Mouse (Mus musculus): ENCODE measurements around the gene Trpm1. TPM values are rescaled to one million over a fixed set of nuclear protein-coding genes. Genes with fewer than 3 reads are reported as not detected.

Trpm1 gene
- total RNA-seq, 2 experiments from 2014 or later: not detected

DNA sequence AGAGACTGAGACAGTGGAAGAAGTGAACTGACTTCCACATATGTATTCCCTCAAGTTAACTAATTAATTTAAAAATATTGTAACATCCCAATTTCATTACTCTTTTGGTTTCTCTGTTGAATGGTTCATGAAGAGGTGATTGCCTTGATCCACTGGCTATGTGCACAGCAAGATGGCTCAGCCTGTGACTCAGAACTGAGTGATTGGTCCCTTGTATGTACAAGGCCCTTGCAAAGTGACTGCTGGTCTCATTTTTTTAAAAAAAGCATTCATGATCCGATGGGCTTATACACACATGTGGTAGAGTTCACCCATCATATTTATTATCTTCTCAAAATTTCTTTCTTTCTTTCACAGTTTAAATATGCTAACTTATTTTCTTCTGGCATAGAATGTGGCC lies 124.9 kb downstream of the Trpm1 start:
- no peak for ATAC-seq (replicated peaks; ENCODE audit: poor library complexity, severe bottlenecking)

DNA sequence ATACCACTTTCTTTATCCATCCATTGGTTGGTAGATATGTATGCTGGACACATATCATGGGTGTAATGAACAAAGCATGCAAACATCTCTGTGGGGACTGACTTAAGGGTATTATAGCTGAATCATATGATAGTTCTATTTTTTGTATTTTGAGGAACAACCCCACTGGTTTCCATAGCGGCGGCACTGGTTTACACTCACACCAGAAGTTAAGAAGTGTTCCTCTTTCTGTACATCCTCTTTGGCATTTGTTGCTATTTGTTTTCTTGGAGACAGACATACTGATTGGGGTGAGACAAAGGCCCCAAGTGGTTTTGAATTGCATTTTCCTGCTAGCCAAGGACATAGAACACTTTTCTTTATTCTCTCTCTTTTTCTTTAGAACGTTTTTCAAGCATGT lies 125.9 kb downstream of the Trpm1 start:
- peak; percentile 93 for ATAC-seq (replicated peaks; ENCODE audit: poor library complexity, severe bottlenecking)

DNA sequence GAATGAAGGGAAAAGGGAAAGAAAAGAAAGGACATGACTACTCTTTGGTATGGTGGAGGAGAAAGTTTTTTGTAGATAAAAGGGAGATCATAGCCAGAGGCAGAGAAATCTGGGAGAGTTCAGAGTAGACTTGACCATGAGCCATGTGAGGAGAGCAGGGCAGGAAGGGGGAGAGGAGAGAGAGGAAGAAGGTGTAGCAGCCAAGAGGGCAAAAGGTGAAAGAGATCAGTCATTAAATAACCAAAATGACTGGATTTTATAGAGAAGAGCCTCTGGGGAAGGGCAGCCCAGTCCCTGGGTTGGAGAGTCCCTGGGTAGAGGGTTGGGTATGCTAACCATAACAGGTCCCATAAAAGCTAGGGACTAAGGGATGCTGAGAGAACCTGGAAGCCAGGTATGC lies 132.9 kb downstream of the Trpm1 start:
- no peak for ATAC-seq (replicated peaks; ENCODE audit: poor library complexity, severe bottlenecking)

DNA sequence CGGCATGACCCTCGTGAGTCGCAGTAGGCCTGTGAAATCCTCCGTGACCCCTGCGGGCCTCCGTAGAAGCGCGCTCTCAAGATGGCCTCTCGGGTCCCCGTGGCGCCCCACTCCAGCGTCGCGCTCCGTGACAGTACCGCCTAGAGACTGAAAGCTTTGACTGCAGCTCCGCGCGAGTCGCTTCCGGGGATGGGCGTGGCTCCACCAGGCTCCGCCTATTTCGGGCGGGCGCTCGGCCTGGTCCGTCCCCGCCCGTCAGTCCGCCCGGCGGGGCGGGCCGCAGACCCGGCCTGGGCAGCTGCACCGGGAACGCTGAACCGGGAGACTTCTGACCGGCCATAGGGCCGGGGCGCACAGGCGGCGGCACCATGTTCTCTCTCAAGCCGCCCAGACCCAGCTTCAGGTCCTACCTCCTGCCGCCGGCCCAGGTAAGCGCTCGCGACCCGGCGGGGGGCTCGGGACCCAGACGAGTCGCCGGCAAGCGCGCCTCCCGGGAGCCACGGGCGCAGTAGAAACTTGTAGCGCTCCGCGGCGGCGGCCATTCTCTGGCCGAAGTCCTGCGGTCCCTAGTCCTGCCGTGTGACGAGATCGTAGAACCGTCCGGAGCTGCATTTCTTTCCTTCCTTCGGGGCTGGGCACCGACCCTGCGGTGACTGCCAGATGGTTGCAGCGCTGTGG lies 133.9 kb downstream of the Trpm1 start, which contains the start of gene Mtmr10:
Gene Mtmr10 (plus strand): TSS at position 240 of the 678 bp plus-strand sequence.
- ATAC-seq (replicated peaks; ENCODE audit: poor library complexity, severe bottlenecking): peak; percentile 98

DNA sequence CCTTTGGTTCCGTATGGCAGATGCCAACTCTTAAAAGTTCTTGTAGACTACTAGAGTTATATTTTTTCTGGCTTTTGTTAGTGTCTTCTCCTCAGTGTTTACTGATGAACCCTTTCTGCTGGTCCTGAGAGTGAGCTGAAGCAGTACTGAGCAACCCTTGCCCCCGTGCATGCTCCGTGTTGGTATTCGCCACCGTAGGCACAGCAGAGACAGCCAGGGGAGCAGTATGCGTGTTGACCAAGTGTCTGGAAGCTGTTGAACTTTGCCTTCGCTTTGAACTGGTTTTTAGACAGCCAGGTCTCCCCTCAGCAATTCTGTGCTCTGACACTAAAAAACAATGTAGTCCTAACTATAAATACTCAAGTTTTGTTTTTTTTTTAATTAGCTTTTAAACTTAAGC lies 135.8 kb downstream of the Trpm1 start:
- no peak for ATAC-seq (replicated peaks; ENCODE audit: poor library complexity, severe bottlenecking)

DNA sequence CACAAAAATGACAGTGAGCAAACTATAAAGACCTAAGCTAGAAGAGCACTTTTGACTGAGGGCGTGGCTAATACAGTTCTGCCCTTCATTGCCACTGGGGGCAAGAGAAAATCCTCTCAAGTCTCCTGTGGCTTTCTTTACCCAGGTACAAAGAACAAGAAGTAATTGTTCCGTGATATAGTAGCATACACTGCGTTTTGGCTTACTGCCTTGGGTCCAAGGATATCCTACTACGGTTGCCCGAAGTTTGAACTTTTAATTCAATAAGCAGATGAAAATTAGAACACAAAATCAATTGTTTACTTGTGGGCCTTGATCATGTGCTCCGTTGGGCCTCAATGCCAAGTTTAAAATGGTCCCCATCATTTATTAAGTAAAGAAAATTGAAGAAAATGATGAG lies 136.8 kb downstream of the Trpm1 start:
- no peak for ATAC-seq (replicated peaks; ENCODE audit: poor library complexity, severe bottlenecking)

DNA sequence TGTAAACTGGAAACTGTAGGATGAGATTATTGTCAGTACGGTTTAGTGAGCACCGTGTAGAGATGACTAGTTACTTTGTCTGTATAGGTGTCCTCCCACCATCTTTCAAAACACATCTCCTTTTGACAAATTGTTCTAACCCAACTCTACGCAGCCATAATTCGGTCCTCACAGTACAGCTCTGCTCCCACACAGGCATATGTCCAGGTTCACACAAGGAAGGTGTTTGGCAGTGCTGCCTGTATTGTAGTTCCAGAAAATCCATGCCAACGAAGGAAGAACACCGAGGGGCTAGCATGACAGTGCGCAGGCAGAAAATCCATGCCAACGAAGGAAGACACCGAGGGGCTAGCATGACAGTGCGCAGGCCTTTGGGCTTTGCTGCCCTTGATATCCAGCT lies 138.1 kb downstream of the Trpm1 start:
- ATAC-seq (replicated peaks; ENCODE audit: poor library complexity, severe bottlenecking): no peak

DNA sequence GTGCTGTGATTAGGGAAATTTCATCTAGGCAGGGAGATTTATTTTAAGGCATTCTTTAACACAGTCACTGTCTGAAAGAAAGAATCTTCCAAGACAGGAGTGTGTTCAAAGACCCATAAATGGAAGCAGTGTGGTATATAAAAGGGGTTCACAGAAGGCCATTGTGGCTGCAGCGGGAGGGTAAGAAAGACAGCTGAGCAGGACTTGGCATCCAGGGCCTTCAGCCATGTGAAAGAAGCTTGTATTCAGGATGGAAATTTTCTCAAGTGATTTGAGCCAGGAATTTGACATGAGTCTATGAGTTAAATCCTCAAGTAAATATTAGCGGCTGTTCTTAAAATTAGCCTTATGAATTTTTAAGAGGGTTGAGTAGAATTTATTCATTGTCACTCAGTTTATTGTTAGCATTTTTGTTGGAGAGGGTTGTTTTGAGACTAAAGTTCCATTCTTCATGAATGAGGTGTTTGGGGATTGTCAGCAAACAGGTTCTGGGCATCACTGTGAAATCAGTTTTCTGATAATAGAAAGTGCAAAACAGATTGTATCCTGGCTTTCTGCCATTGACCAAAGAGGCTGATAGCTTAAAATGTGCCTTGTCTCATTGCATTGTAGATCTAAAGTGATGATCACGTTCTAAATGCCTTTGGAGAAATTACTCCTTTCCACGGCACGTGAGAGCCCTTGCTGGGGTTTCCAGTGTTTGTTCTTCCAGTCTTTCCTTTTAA lies 142.8 kb downstream of the Trpm1 start:
- ATAC-seq (replicated peaks; ENCODE audit: poor library complexity, severe bottlenecking): no peak

DNA sequence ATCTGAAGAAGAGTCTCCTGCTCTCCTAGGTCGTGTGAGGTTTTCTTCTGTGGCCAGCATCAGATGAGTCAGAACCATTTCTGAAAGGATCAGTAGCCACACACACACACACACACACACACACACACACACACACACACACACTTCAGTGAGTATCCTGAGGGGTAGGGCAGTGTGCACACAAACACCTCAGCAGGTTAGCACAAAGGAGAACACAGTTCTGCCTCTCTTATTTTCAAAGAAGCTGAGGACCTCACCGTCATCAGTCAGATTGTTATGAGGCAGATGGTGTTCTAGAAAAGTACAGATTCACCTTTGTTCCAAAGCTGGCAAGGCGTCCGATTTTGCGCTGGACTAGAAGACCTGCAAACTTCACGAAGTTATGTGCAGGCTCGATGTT lies 156.6 kb downstream of the Trpm1 start:
- ATAC-seq (replicated peaks; ENCODE audit: poor library complexity, severe bottlenecking): no peak

DNA sequence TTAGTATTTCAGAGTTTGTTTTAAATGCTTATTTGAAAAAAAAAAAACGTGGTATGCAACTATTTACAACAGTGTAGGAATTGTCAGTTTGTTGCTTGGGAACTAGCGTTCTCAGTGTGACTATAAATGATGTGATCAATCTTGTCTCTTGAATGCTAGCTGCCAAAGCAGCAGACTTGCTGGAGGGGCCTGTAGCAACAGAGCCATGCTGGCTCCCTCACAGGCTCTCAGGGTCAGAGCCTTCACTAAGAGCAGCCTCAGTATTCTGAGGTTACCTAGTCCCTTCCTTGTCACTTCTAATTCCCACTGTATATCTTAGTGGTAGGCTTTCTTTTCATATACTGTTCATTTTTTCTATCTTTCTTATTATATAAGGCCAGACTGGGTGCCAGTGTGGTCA lies 157.1 kb downstream of the Trpm1 start:
- ATAC-seq (replicated peaks; ENCODE audit: poor library complexity, severe bottlenecking): no peak

DNA sequence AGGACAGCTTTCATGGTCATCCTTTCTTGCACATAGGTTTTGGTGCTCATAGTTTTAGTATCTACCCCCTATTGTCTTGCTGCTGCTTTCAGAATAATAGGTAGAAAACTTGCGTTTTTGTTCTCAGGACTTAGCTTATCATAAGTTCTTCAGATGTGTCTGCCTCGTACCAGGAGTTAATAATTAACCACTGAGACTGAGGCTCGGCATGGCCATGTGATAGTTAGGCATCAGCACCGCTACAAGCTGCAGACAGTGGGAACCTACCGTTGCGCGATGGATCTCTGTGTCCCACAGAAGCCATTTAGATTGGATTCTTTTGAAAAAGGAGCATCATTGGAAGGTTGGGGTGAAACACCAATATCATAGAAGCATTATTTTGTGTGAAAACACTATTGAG lies 159.2 kb downstream of the Trpm1 start:
- no peak for ATAC-seq (replicated peaks; ENCODE audit: poor library complexity, severe bottlenecking)

Other genes starting within 250 kb of the Trpm1 start
- gene E030018B13Rik, start 237.0 kb upstream of the Trpm1 start, total RNA-seq (2014; fragmentation: Nextera tagmentation): not detected in 2 replicates
- gene E030018B13Rik, start 237.0 kb upstream of the Trpm1 start, total RNA-seq (2017): not detected in 2 replicates
- 39.9 and 51.5 TPM in 2 replicates for gene Klf13, start 214.9 kb upstream of the Trpm1 start, total RNA-seq (2014; fragmentation: Nextera tagmentation)
- 11.6 and 24.0 TPM in 2 replicates for gene Klf13, start 214.9 kb upstream of the Trpm1 start, total RNA-seq (2017)
- gene Mtmr10, start 133.8 kb downstream of the Trpm1 start, total RNA-seq (2014; fragmentation: Nextera tagmentation): 3.5 and 7.8 TPM in 2 replicates
- 3.5 and 4.5 TPM in 2 replicates for gene Mtmr10, start 133.8 kb downstream of the Trpm1 start, total RNA-seq (2017)
- 0.75 and 1.4 TPM in 2 replicates for gene Fan1, start 220.3 kb downstream of the Trpm1 start, total RNA-seq (2014; fragmentation: Nextera tagmentation)
- gene Fan1, start 220.3 kb downstream of the Trpm1 start, total RNA-seq (2017): 4.5 and 6.0 TPM in 2 replicates
- gene Mphosph10, start 238.4 kb downstream of the Trpm1 start, total RNA-seq (2014; fragmentation: Nextera tagmentation): 78.0 and 81.1 TPM in 2 replicates
- gene Mphosph10, start 238.4 kb downstream of the Trpm1 start, total RNA-seq (2017): 153 and 161 TPM in 2 replicates
- 66.0 and 90.0 TPM in 2 replicates for gene Mcee, start 238.8 kb downstream of the Trpm1 start, total RNA-seq (2014; fragmentation: Nextera tagmentation)
- gene Mcee, start 238.8 kb downstream of the Trpm1 start, total RNA-seq (2017): 123 and 124 TPM in 2 replicates